ENCODE assay signal across 21 mouse cellular contexts in the genomic region with DNA sequence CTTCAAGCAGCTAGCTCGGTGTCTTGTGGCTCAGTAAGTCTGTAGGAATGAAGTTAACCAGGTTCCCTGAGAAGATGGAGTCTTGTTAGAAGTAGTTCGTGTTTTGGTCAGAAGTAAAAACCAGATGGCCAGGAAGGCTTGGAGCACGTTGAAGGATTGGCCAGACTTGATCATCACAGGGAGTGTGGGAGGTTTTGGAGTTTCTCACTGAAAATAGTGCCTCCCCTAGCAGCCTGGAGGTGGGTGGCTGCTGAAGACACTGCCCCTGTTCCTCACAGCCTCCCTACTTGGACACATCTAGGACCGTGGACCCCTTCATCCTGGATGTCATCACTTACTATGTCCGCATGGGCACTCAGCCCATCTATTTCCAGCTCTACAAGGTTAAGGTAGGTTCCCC. TPM values are rescaled to one million over a fixed set of nuclear protein-coding genes. Genes with fewer than 3 reads are reported as not detected.
"Had no signal": no experiment of that assay in that cellular context is flagged by ENCODE, and none has a peak within 500 bp of the region (broad histone marks: within the 10 kb centered on the region; RNA-seq: fewer than 3 reads in every experiment).

No protein-coding gene starts in this region.

- ATAC-seq: liver, embryonic 12.5 days had no signal

- DNase-seq: kidney, adult 2 months; kidney, postnatal 25 days; layer of hippocampus, adult 9-11 months; liver; lung, adult 18-20 months; lung, postnatal 10 days; lung, postnatal 36 days; midbrain, embryonic 14.5 days; retina, postnatal 1 day; thymus, adult 2 months; thymus, postnatal 14 days; thymus, postnatal 4 days had no signal

RNA-seq across cellular contexts. Expression of gene Mfsd6l, which starts 16.4 kb away (rescaled TPM):
- total RNA-seq: layer of hippocampus, postnatal 25 days; left cerebral cortex, adult 18-20 months; left cerebral cortex, postnatal 25 days had no signal
- polyA plus RNA-seq: liver, embryonic 12.5 days; liver, embryonic 15.5 days; midbrain, embryonic 10.5 days; midbrain, embryonic 14.5 days; myocyte; neural tube, embryonic 13.5 days had no signal

RNA-seq across cellular contexts. Expression of gene Ccdc42, which starts 47.2 kb away (rescaled TPM):
- total RNA-seq: neutrophil, adult 5-6 weeks had no signal
- polyA plus RNA-seq: kidney, adult 2 months; liver, embryonic 15.5 days; midbrain, embryonic 14.5 days; myocyte; thymus, adult 2 months had no signal
